Mouse (Mus musculus): ENCODE measurements around the gene Rhbdd1. TPM values are rescaled to one million over a fixed set of nuclear protein-coding genes. Genes with fewer than 3 reads are reported as not detected.

Gene Rhbdd1
- total and polyA plus RNA-seq, 3 experiments = 10.7 to 11.3 (median 11.2) TPM

DNA sequence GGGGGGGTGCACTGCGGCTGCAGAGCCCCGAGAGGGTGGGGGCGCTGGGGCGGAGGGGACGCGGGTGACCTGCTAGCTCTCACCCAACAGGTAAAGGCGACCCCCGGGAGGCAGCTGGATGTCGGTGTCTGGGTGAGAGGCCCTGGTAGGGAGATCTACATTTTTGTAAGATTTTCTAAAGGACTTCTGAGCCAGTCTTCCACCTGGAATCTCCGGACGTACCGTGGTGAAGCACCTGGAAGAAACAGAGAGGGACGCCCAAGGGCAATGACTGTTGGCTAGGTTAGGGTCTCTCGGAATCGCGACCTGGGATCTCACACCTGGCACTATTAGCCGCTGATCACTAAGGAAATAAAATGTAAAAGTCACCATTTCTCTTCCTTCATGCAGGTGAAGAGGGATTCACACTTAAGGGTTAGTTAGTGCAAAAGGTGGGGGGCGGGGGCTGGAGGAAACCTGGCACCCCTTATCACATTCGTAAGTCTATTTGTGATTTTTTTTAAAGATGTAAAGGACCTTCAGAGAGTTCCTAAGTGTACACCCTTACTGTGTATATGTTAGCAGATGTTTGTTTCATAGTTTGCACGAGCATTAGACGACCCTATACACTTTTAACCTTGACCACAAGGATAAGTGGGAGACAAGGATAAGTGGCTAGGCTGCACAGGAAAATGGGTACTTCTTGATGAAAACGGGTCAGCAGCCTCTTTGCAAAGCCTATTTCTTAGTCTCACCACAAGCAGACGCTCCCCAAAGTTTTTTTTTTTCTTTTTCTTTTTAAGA lies 24.1 kb upstream of the Rhbdd1 start:
- WGBS = 3% methylated on average over 23 of the region's 23 CpGs
- Histone ChIP-seq H3K4me3 (peak overlapping the region; percentile 67), H3K9ac (ENCODE audit: low read depth, low read length) (peak overlapping the region; percentile 69), H3K27me3 (ENCODE audit: control insufficient read depth, insufficient read depth, low read length) (0 out of 2 replicates have a peak, but pooled peaks cover 2% of the 10 kb centered on the region), H3K27ac (peak overlapping the region; percentile 82), H3K79me2 (replicated peaks; ENCODE audit: control insufficient read depth, insufficient read depth, low read length) (peaks cover 4% of the 10 kb centered on the region; the same call in 1 of the 2 replicates), H3K36me3 (ENCODE audit: control insufficient read depth, insufficient read depth, low read length) (no peaks in the 10 kb centered on the region), H3K4me1 (ENCODE audit: control insufficient read depth, insufficient read depth, low read length) (no peaks in the 10 kb centered on the region; the same call in none of the 2 replicates)
- intact Hi-C loops (cut with DNase I) = loop anchor here (5.0 to 10.0 kb wide), 4 partner anchors 195 to 697 kb away; no protein-coding TSS in a partner anchor
- no peak for TF ChIP-seq CTCF (IDR thresholded peaks at IDR 0.05)
- no peak for TF ChIP-seq POLR2A (IDR thresholded peaks at IDR 0.05; ENCODE audit: insufficient read depth, low read depth, low read length)
- TF ChIP-seq EP300 (IDR thresholded peaks at IDR 0.05; ENCODE audit: insufficient read depth, low read depth, low read length) = no peak
- DNase-seq = no peak

- intact Hi-C loops (cut with DNase I) = loop anchor here (1.0 to 10.0 kb wide), 5 partner anchors 141 to 698 kb away; no protein-coding TSS in a partner anchor
- H3K27ac ChIP-seq = peak overlapping the region; percentile 82; the same call in 1 of the 2 replicates
- H3K79me2 ChIP-seq (replicated peaks; ENCODE audit: control insufficient read depth, insufficient read depth, low read length) = peaks cover 4% of the 10 kb centered on the region; the same call in 1 of the 2 replicates
- H3K27me3 ChIP-seq (ENCODE audit: control insufficient read depth, insufficient read depth, low read length) = 0 out of 2 replicates have a peak, but pooled peaks cover 2% of the 10 kb centered on the region
- peak; percentile 59 to 61 for DNase-seq
- WGBS = 3% methylated on average over 13 of the region's 13 CpGs
- H3K9ac ChIP-seq (ENCODE audit: low read depth, low read length) = no peak overlapping the region
- H3K36me3 ChIP-seq (ENCODE audit: control insufficient read depth, insufficient read depth, low read length) = no peaks in the 10 kb centered on the region
- no peak for TF ChIP-seq CTCF (IDR thresholded peaks at IDR 0.05)
- TF ChIP-seq EP300 (IDR thresholded peaks at IDR 0.05; ENCODE audit: insufficient read depth, low read depth, low read length) = no peak
- TF ChIP-seq POLR2A (IDR thresholded peaks at IDR 0.05; ENCODE audit: insufficient read depth, low read depth, low read length) = no peak
- H3K4me1 ChIP-seq (ENCODE audit: control insufficient read depth, insufficient read depth, low read length) = no peaks in the 10 kb centered on the region; the same call in none of the 2 replicates
- peak overlapping the region; percentile 67 for H3K4me3 ChIP-seq
Measured at GRCm38 (mm10) chr1:82292771-82293170, 23.5 kb upstream of the Rhbdd1 start.

GRCm38 (mm10) chr1:82294102-82294501 lies 22.1 kb upstream of the Rhbdd1 start:
- H3K36me3 ChIP-seq (ENCODE audit: control insufficient read depth, insufficient read depth, low read length) = no peaks in the 10 kb centered on the region
- no peak overlapping the region for H3K27ac ChIP-seq
- whole genome bisulfite sequencing = 9% methylated on average over 6 of the region's 6 CpGs
- H3K4me3 ChIP-seq = no peak overlapping the region
- H3K4me1 ChIP-seq (ENCODE audit: control insufficient read depth, insufficient read depth, low read length) = no peaks in the 10 kb centered on the region; the same call in none of the 2 replicates
- H3K9ac ChIP-seq (ENCODE audit: low read depth, low read length) = no peak overlapping the region
- 0 out of 2 replicates have a peak, but pooled peaks cover 2% of the 10 kb centered on the region for H3K27me3 ChIP-seq (ENCODE audit: control insufficient read depth, insufficient read depth, low read length)
- intact Hi-C loops (cut with DNase I) = loop anchor here (1.0 to 10.0 kb wide), 7 partner anchors 183 to 978 kb away; no protein-coding TSS in a partner anchor
- TF ChIP-seq POLR2A (IDR thresholded peaks at IDR 0.05; ENCODE audit: insufficient read depth, low read depth, low read length) (no peak), CTCF (IDR thresholded peaks at IDR 0.05) (peak; percentile 84)
- H3K79me2 ChIP-seq (replicated peaks; ENCODE audit: control insufficient read depth, insufficient read depth, low read length) = 0 out of 2 replicates have a peak, but pooled peaks cover 2% of the 10 kb centered on the region
- no peak for DNase-seq

DNA sequence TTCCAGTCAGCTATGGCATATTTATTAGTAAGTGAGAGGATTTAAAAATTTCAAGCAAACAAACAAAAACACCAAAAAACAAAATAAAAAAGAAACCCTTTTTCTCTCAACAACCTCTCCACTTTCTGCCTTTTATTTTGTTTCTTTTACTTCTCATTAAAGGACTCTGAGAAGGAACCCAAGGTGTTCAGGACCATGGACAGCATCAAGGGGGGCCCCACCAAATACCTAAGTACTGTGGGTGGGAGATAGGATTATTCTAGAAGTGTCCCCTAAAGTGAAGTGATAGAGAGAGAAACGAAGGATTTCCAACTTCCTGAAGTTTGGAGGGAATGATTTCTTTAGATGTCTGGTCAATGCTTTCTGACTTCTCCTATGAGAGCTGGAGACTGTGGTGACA lies 17.7 kb upstream of the Rhbdd1 start:
- intact Hi-C loops (cut with DNase I) = loop anchor here (10.0 kb wide), 1 partner anchor 704 kb away; no protein-coding TSS in a partner anchor
- no peaks in the 10 kb centered on the region for H3K27me3 ChIP-seq (ENCODE audit: control insufficient read depth, insufficient read depth, low read length)
- no peak overlapping the region for H3K27ac ChIP-seq
- H3K4me3 ChIP-seq = no peak overlapping the region
- TF ChIP-seq CTCF (IDR thresholded peaks at IDR 0.05) (no peak), EP300 (IDR thresholded peaks at IDR 0.05; ENCODE audit: insufficient read depth, low read depth, low read length) (no peak), POLR2A (IDR thresholded peaks at IDR 0.05; ENCODE audit: insufficient read depth, low read depth, low read length) (no peak)
- no peaks in the 10 kb centered on the region for H3K36me3 ChIP-seq (ENCODE audit: control insufficient read depth, insufficient read depth, low read length)
- H3K79me2 ChIP-seq (replicated peaks; ENCODE audit: control insufficient read depth, insufficient read depth, low read length) = no peaks in the 10 kb centered on the region
- 7% methylated on average over 1 of the region's 1 CpGs for WGBS
- H3K9ac ChIP-seq (ENCODE audit: low read depth, low read length) = no peak overlapping the region
- H3K4me1 ChIP-seq (ENCODE audit: control insufficient read depth, insufficient read depth, low read length) = no peaks in the 10 kb centered on the region
- DNase-seq = no peak

DNA sequence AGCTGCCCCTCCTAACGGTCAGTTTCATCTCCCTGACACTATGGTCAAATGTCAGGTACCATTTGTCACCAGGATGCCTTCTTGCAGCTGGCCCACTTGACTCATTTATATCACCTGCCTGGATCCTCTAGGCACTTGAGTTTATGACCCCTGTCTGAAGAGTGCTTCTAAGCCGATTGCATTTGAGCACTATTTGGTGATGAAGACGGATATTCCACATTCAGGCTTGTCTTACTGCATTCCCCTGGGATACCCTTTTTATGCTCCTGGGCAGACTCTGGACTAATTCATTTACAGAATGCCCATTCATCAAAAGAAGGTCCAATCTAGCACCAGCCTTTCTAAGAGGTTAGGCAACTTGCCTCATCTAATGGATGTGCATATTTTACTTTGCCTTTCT lies 11.8 kb upstream of the Rhbdd1 start:
- intact Hi-C loops (cut with DNase I) = no loop called here
- Histone ChIP-seq H3K4me1 (ENCODE audit: control insufficient read depth, insufficient read depth, low read length) (no peaks in the 10 kb centered on the region), H3K79me2 (replicated peaks; ENCODE audit: control insufficient read depth, insufficient read depth, low read length) (no peaks in the 10 kb centered on the region)

More for the DNA sequence above, 11.8 kb upstream of the Rhbdd1 start:
- TF ChIP-seq POLR2A (IDR thresholded peaks at IDR 0.05; ENCODE audit: insufficient read depth, low read depth, low read length) (no peak), CTCF (IDR thresholded peaks at IDR 0.05) (no peak), EP300 (IDR thresholded peaks at IDR 0.05; ENCODE audit: insufficient read depth, low read depth, low read length) (no peak)
- WGBS = 69% methylated on average over 3 of the region's 3 CpGs
- Histone ChIP-seq H3K9ac (ENCODE audit: low read depth, low read length) (no peak overlapping the region), H3K27ac (no peak overlapping the region), H3K4me3 (no peak overlapping the region), H3K27me3 (ENCODE audit: control insufficient read depth, insufficient read depth, low read length) (no peaks in the 10 kb centered on the region), H3K36me3 (ENCODE audit: control insufficient read depth, insufficient read depth, low read length) (no peaks in the 10 kb centered on the region)
- no peak for DNase-seq

Measured in heart, adult 2 months (tissue).